Mouse (Mus musculus): ENCODE results near the gene Dda1. TPM values are rescaled to one million over a fixed set of nuclear protein-coding genes. Genes with fewer than 3 reads are reported as not detected.
A peak's percentile ranks its signal among the peaks of the same experiment; 100 is the strongest.

Gene Dda1
- polyA plus RNA-seq, 1 experiment from 2014 or later, result 36.3 TPM

GRCm38 (mm10) chr8:71462786-71463185 lies 6.2 kb upstream of the Dda1 start:
- Histone ChIP-seq H3K79me2 (ENCODE audit: inconsistent target) (no peaks in the 10 kb centered on the region; the same call in 1 of the 2 replicates), H3K27ac (no peak overlapping the region), H3K4me3 (ENCODE audit: inconsistent target) (peak overlapping the region; percentile 50), H3K36me3 (ENCODE audit: inconsistent target) (no peaks in the 10 kb centered on the region)
- WGBS (ENCODE audit: missing documents), result 11% methylated on average over 16 of the region's 16 CpGs

- H3K4me3 ChIP-seq (ENCODE audit: inconsistent target), result peak within 1 kb of the TSS; percentile 50
- no peaks in the 10 kb centered on the region for H3K36me3 ChIP-seq (ENCODE audit: inconsistent target)
- H3K27ac ChIP-seq, result 0 out of 2 replicates have a peak within 1 kb of the TSS, but pooled peaks have one; percentile 15
- 3% methylated on average over 55 of the region's 55 CpGs for WGBS (ENCODE audit: missing documents)
- H3K79me2 ChIP-seq (ENCODE audit: inconsistent target), result no peaks in the 10 kb centered on the region; the same call in 1 of the 2 replicates
These were observed 5.6 kb upstream of the Dda1 start, which contains the start of gene Abhd8 for GRCm38 (mm10) chr8:71463188-71464033. Gene Abhd8 (minus strand): TSS chr8:71463655.

GRCm38 (mm10) chr8:71464513-71465500 lies 4.2 kb upstream of the Dda1 start, which contains the start of gene Mrpl34:
Gene Mrpl34 (plus strand): TSS chr8:71464959.
- under 1% methylated on average over 59 of the region's 59 CpGs for WGBS (ENCODE audit: missing documents)
- H3K4me3 ChIP-seq (ENCODE audit: inconsistent target), result peak within 1 kb of the TSS; percentile 78
- H3K36me3 ChIP-seq (ENCODE audit: inconsistent target), result no peaks in the 10 kb centered on the region
- peak within 1 kb of the TSS; percentile 35 for H3K27ac ChIP-seq
- H3K79me2 ChIP-seq (ENCODE audit: inconsistent target), result peaks cover 7% of the 10 kb centered on the region

- Histone ChIP-seq H3K36me3 (ENCODE audit: inconsistent target) (no peaks in the 10 kb centered on the region), H3K79me2 (ENCODE audit: inconsistent target) (peaks cover 16% of the 10 kb centered on the region), H3K4me3 (ENCODE audit: inconsistent target) (no peak overlapping the region), H3K27ac (no peak overlapping the region)
- WGBS (ENCODE audit: missing documents), result 88% methylated on average over 8 of the region's 8 CpGs
These were observed 3.3 kb upstream of the Dda1 start for GRCm38 (mm10) chr8:71465733-71466132.

- no peak overlapping the region for H3K4me3 ChIP-seq (ENCODE audit: inconsistent target)
- WGBS (ENCODE audit: missing documents), result 100% methylated on average over 4 of the region's 5 CpGs
- peaks cover 20% of the 10 kb centered on the region for H3K79me2 ChIP-seq (ENCODE audit: inconsistent target)
- H3K36me3 ChIP-seq (ENCODE audit: inconsistent target), result no peaks in the 10 kb centered on the region
- H3K27ac ChIP-seq, result no peak overlapping the region
These were observed 2.8 kb upstream of the Dda1 start for GRCm38 (mm10) chr8:71466198-71466597.

- 92% methylated on average over 2 of the region's 2 CpGs for WGBS (ENCODE audit: missing documents)
- Histone ChIP-seq H3K79me2 (ENCODE audit: inconsistent target) (peaks cover 30% of the 10 kb centered on the region), H3K27ac (no peak overlapping the region), H3K4me3 (ENCODE audit: inconsistent target) (no peak overlapping the region), H3K36me3 (ENCODE audit: inconsistent target) (peaks cover 8% of the 10 kb centered on the region)
These were observed 1.8 kb upstream of the Dda1 start for GRCm38 (mm10) chr8:71467201-71467600.

GRCm38 (mm10) chr8:71468001-71468400 lies 998 bp upstream of the Dda1 start:
- Histone ChIP-seq H3K36me3 (ENCODE audit: inconsistent target) (peaks cover 14% of the 10 kb centered on the region), H3K79me2 (ENCODE audit: inconsistent target) (peaks cover 31% of the 10 kb centered on the region), H3K4me3 (ENCODE audit: inconsistent target) (no peak overlapping the region), H3K27ac (no peak overlapping the region)
- 100% methylated on average over 1 of the region's 1 CpGs for WGBS (ENCODE audit: missing documents)

GRCm38 (mm10) chr8:71469411-71469810 lies 412 bp downstream of the Dda1 start:
- peaks cover 31% of the 10 kb centered on the region for H3K79me2 ChIP-seq (ENCODE audit: inconsistent target)
- peaks cover 24% of the 10 kb centered on the region for H3K36me3 ChIP-seq (ENCODE audit: inconsistent target)
- peak overlapping the region; percentile 97 for H3K4me3 ChIP-seq (ENCODE audit: inconsistent target)
- WGBS (ENCODE audit: missing documents), result under 1% methylated on average over 23 of the region's 24 CpGs
- H3K27ac ChIP-seq, result peak overlapping the region; percentile 50

- 100% methylated on average over 2 of the region's 3 CpGs for WGBS (ENCODE audit: missing documents)
- H3K36me3 ChIP-seq (ENCODE audit: inconsistent target), result peaks cover 24% of the 10 kb centered on the region
- peak overlapping the region; percentile 97 for H3K4me3 ChIP-seq (ENCODE audit: inconsistent target)
- H3K79me2 ChIP-seq (ENCODE audit: inconsistent target), result peaks cover 31% of the 10 kb centered on the region
- H3K27ac ChIP-seq, result no peak overlapping the region
These were observed 1.3 kb downstream of the Dda1 start for GRCm38 (mm10) chr8:71470146-71470912.

- Histone ChIP-seq H3K27ac (no peak overlapping the region), H3K4me3 (ENCODE audit: inconsistent target) (no peak overlapping the region), H3K36me3 (ENCODE audit: inconsistent target) (peaks cover 24% of the 10 kb centered on the region), H3K79me2 (ENCODE audit: inconsistent target) (peaks cover 31% of the 10 kb centered on the region)
- WGBS (ENCODE audit: missing documents), result 89% methylated on average over 5 of the region's 5 CpGs
These were observed 1.9 kb downstream of the Dda1 start for GRCm38 (mm10) chr8:71470913-71471255.

- WGBS (ENCODE audit: missing documents), result 95% methylated on average over 17 of the region's 17 CpGs
- no peak overlapping the region for H3K27ac ChIP-seq
- peaks cover 31% of the 10 kb centered on the region for H3K79me2 ChIP-seq (ENCODE audit: inconsistent target)
- peaks cover 24% of the 10 kb centered on the region for H3K36me3 ChIP-seq (ENCODE audit: inconsistent target)
- H3K4me3 ChIP-seq (ENCODE audit: inconsistent target), result no peak overlapping the region
These were observed 2.9 kb downstream of the Dda1 start for GRCm38 (mm10) chr8:71471861-71472260.

GRCm38 (mm10) chr8:71472601-71473386 lies 3.8 kb downstream of the Dda1 start:
- no peak overlapping the region for H3K27ac ChIP-seq
- H3K79me2 ChIP-seq (ENCODE audit: inconsistent target), result peaks cover 31% of the 10 kb centered on the region
- peaks cover 24% of the 10 kb centered on the region for H3K36me3 ChIP-seq (ENCODE audit: inconsistent target)
- 91% methylated on average over 7 of the region's 8 CpGs for WGBS (ENCODE audit: missing documents)
- H3K4me3 ChIP-seq (ENCODE audit: inconsistent target), result no peak overlapping the region

- H3K27ac ChIP-seq, result no peak overlapping the region
- no peak overlapping the region for H3K4me3 ChIP-seq (ENCODE audit: inconsistent target)
- peaks cover 29% of the 10 kb centered on the region for H3K79me2 ChIP-seq (ENCODE audit: inconsistent target)
- H3K36me3 ChIP-seq (ENCODE audit: inconsistent target), result peaks cover 24% of the 10 kb centered on the region
- WGBS (ENCODE audit: missing documents), result 96% methylated on average over 18 of the region's 18 CpGs
These were observed 5.3 kb downstream of the Dda1 start for GRCm38 (mm10) chr8:71474344-71474743.

Data from macrophage (primary cell).